Mouse (Mus musculus) bone marrow macrophage, adult 2 months (primary cell): ENCODE results near the gene Fancf.

ENCODE experiments used
- CTCF ChIP-seq: IDR thresholded peaks from 2 replicates; pipeline ENCODE4 v1.5.1; 2012; ENCODE audit warnings: low read depth, mild to moderate bottlenecking, low read length, moderate library complexity
- POLR2A ChIP-seq: IDR thresholded peaks from 2 replicates; pipeline ENCODE4 v1.6.1; 2012; ENCODE audit warnings: mild to moderate bottlenecking, low read depth, low read length, borderline replicate concordance

DNA sequence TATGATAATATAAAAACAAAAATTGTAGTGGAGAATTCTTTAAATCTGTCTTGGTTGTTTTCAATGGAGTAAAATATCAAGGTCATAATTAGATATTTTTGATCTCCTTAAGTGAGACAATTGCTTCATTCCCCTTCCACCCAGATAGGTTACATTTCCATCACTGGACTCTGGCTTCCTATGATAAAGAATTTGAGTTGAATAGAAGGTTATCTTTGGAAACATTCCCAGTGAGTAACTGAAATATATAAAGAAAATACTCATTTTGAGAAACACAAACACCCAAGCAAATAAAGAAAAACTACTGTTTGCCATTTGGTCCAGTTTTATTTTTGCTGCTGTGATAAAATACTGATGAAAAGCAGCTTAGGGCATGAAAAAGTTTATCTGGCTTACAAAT, 10.5 kb upstream of the Fancf start:
- no peak for TF ChIP-seq POLR2A
- TF ChIP-seq CTCF = no peak
